Mouse (Mus musculus): ENCODE results near the gene Tmbim4.

The Tmbim4 gene

DNA sequence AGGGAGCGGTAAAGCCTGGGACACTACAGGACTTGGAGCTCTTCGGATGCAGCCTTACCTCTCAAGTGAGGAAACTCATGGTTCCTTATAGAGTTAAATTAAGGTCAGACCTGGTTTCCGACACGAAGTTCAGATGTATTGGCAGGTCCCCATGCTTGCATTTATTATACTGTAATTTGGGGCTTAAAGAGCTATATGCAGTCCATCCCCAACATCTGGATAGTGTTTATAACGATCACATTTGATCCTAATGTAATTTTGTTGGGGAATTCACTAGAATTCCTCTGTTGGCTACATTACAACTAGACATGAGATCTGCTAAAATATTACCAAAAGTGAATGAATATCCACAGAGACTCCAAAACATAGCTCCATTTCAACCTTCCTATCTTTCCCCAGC is 44.3 kb downstream of the Tmbim4 start:
- no peak for DNase-seq (ENCODE audit: low read depth, low spot score)

DNA sequence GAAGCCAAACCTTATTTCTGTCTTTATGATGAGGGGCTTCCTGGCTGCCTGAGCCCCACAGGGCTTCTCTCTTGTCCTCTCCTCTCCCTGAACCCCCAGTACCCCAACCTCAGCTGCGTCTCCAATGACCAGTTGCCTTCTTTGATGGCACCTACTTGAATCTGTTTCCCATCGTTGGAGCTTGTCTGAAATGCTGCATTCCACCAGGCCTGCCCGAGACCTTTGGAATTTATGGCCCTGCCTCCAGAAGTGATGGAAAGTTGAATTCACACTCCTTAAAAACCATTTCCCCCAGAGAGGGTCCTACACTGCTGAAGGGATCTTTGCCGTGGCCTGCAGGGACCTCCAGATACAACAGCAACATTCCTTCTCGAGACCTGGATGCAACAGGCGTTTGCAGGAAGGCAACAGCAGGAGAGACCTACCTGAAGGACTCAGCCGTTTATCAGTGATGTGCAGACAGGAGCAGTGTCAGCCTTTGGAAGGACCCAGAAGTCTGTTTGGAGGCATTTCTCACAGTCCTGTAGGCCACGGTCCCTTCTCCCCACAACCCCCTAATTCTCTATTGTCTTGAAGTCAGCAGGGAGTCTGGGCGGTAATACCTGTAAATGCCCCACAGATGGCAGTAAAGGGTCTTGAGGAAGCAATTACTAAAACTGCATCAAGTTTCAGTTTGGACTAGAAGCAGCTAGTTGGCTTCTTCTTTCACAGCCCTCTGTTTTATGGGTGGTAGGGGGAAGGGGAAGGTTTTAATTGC is 45.8 kb downstream of the Tmbim4 start:
- DNase-seq (ENCODE audit: low read depth, low spot score), result peak; percentile 75

DNA sequence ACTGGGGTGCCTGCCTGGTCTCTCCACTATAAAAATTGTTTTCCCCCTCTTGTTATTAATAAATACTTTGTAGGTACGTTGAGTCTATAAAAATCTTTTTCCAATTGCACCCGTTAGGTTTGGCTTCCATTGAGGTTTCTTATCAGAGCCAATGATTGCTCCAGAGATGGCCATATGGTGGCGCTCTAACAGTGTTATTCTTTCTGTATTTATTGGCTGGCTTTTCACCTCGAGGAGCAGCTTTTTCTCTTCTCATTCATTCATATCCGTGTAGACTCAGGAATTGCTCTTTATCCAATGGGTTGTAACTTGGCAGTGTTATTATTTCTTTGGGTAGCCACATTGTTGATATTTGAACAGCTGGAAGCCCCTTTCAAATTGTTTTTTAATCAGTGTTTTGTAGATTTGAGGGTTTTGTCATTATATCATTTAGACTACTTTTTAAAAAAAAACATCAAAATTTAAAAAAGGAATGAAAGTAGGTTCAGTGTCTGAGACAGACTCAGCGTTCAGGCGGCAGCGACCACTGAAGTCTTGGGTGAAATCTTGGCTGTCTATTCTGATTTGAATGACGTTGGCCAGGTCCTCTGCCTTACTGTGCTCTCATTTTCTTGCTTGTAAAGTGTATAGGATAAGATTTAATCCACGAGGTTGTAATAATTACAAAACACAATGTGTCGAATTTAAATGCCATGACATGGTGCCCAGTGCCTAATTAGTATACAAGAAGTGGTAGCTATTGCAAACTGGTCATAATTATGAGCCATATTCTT is 49.7 kb downstream of the Tmbim4 start:
- DNase-seq (ENCODE audit: low read depth, low spot score), result no peak

DNA sequence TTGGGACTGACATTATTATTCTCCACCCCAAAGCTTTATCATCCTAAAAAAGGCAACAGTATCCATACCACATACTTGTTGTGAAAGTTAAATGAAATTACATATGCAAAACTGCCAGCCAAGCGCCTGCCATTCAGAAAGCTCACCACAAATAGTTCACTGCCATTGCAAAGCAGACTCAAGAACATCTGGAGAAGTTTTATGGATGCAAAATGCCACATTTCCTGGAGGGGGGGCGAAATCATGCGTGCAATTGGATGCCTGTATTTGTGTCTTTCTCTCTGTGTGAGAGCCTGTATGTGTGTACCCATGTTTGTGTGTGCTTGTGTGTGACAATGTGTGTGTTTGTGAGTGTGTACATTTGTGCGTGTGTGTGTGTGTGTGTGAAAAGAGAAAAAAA is 50.4 kb downstream of the Tmbim4 start:
- no peak for DNase-seq (ENCODE audit: low read depth, low spot score)

DNA sequence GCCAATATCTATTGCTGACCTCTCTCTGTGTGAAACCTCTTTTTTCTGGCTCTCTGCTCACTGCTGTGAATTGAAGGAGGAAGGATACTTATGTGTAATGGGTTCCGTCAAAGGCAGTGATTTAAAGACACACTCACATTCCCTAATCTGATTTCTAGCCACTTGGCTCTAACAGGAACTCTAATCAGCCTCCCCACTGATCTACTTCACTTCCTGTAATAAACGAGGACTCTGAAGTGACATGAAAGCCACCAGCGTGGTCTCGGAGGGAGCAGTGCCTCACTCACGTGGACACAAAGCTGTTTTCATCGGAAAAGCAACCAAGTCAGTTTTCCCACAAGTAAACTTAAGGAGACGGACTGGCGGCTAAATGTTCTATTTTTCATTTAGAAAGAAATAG is 51.4 kb downstream of the Tmbim4 start:
- DNase-seq (ENCODE audit: low read depth, low spot score), result no peak

GRCm38 (mm10) chr10:120257231-120257630 is 55.8 kb downstream of the Tmbim4 start:
- DNase-seq (ENCODE audit: low read depth, low spot score), result peak; percentile 78

GRCm38 (mm10) chr10:120267790-120268189 is 66.4 kb downstream of the Tmbim4 start:
- no peak for DNase-seq (ENCODE audit: low read depth, low spot score)

DNA sequence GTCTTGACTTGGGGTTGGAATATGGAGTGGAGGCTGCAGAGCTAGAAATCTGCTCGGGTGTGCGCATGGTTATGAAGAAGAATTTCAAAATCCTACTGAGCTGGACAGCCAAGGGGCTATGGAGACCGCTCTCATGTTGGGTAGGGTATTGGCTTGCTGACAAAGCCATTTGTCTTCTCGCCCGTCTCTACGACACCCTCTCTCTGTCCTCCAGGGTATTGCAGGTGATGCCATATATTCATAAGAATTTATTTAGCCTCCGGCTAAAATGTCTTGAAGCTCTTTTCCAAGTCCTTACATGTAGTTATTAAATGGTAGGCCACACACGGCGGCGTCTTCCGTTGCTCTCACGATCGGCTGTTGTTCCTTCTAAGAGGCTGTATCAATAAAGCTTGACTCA is 68.6 kb downstream of the Tmbim4 start:
- DNase-seq (ENCODE audit: low read depth, low spot score), result no peak

GRCm38 (mm10) chr10:120270777-120271176 is 69.4 kb downstream of the Tmbim4 start:
- DNase-seq (ENCODE audit: low read depth, low spot score), result peak; percentile 37

DNA sequence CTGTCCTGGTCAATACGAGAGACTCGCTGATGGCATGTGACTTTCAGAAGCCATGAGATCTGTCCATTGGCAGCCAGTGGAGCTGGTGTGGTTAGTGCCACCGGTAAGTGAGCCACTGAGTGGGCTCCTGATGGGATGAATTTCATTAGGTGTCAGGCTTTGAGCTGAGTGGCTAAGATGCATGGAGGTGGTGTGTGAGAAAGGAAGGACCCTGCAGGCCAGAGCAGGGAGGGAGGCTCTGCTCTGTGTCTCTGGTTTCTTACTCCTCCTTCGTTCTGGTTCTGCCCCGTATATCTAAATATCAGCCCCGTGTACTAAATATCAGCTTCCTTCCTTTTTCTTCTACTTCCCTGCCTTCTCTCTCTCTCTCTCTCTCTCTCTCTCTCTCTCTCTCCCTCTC is 69.9 kb downstream of the Tmbim4 start:
- DNase-seq (ENCODE audit: low read depth, low spot score), result no peak

DNA sequence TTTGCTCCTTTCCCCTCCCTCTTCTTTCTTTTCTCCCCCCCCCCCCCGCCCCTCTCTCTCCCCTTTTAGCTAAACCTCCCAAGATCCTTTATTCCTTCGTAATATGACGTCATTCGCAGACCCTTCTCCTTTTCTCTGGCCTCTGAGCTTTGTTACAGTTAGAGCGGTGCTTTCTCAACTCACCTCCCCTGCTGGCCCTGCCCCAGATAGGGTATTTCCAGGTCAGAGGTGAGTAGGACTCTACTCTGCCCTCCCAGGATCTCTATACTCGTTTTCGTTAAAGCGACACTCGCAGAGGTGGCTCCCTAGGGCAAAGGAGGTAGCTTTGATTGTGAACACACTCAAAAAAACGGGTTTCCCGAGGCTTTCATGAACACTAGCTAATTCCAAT is 70.5 kb downstream of the Tmbim4 start:
- DNase-seq (ENCODE audit: low read depth, low spot score), result no peak

GRCm38 (mm10) chr10:120272270-120272883 is 71.0 kb downstream of the Tmbim4 start:
- DNase-seq (ENCODE audit: low read depth, low spot score), result no peak

- no peak for DNase-seq (ENCODE audit: low read depth, low spot score)
Observed at GRCm38 (mm10) chr10:120273335-120273734, 71.9 kb downstream of the Tmbim4 start.
